Comparison of ENCODE assay signal across 14 mouse cellular contexts in the genomic region with DNA sequence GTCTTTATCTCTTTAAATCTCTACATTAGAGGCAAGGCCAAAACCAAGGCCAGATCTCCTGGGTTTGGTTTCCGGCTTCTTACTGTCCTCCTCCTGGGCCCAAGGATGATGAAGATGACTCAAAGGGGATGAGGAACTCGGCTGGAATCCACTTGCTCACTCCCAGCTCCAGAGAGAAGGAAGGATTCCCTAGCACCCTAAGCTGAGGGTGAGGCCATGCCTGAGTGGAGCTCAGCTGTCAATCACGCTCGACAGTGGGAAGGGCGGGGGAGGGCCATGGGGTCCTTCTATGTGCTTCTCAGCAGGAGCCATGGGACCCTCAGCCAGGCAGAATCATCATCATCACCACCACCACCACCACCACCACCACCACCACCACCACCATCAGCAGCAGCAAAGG. TPM values are rescaled to one million over a fixed set of nuclear protein-coding genes. Genes with fewer than 3 reads are reported as not detected.
DNase-seq lines count a peak whose midpoint lies in the region; ATAC-seq and TF ChIP-seq lines count a peak whose summit lies in the region.
"Had no signal": no experiment of that assay in that cellular context is flagged by ENCODE, and none has a peak within 500 bp of the region (broad histone marks: within the 10 kb centered on the region; RNA-seq: fewer than 3 reads in every experiment).

No protein-coding gene starts in this region.

- H3K4me1 ChIP-seq in heart, postnatal 0 days (ENCODE audit: control insufficient read depth, insufficient read depth): peaks cover 71% of the 10 kb centered on the region
- H3K4me1 ChIP-seq: liver, embryonic 15.5 days had no signal

- peak overlapping the region; percentile 33; the same call in 1 of the 2 replicates for H3K27ac ChIP-seq in layer of hippocampus, adult 2 months
- peak overlapping the region; percentile 72 for H3K27ac ChIP-seq in heart, postnatal 0 days (ENCODE audit: low read depth)
- H3K27ac ChIP-seq: liver, embryonic 15.5 days had no signal

- H3K4me2 ChIP-seq in heart, postnatal 0 days (ENCODE audit: low read depth, low read length): no peak overlapping the region
- H3K4me2 ChIP-seq: liver, embryonic 15.5 days had no signal

- ATAC-seq in heart, postnatal 0 days (ENCODE audit: insufficient read depth, low read depth): peak; percentile 10; the same call in 1 of the 2 replicates
- ATAC-seq: CD4-positive, CD25-positive, alpha-beta regulatory T cell, adult 4 months; hindbrain, embryonic 16.5 days; midbrain, embryonic 16.5 days had no signal

- 54% methylated on average over 5 of the region's 5 CpGs for WGBS in heart, postnatal 0 days

- no peaks in the 10 kb centered on the region for H3K9me3 ChIP-seq in heart, postnatal 0 days (replicated peaks; ENCODE audit: control insufficient read depth, low read length)
- H3K9me3 ChIP-seq: liver, embryonic 15.5 days had no signal

- H3K9ac ChIP-seq in heart, postnatal 0 days (replicated peaks; ENCODE audit: low read depth, low read length): no peak overlapping the region
- H3K9ac ChIP-seq: liver, embryonic 15.5 days had no signal

- no peak overlapping the region for H3K4me3 ChIP-seq in layer of hippocampus, adult 2 months
- H3K4me3 ChIP-seq in heart, postnatal 0 days (ENCODE audit: low read depth, low read length): no peak overlapping the region
- H3K4me3 ChIP-seq: liver, embryonic 15.5 days had no signal

- no peaks in the 10 kb centered on the region for H3K27me3 ChIP-seq in heart, postnatal 0 days (ENCODE audit: control insufficient read depth, insufficient read depth, low read length)
- H3K27me3 ChIP-seq: liver, embryonic 15.5 days had no signal

- peak; percentile 91 for DNase-seq in heart, adult 11 months
- no peak for DNase-seq in heart, postnatal 36 days
- DNase-seq in layer of hippocampus, adult 2 months (ENCODE audit: low spot score in 2 of 2): no peak
- no peak for DNase-seq in layer of hippocampus, adult 18-20 months (ENCODE audit: low spot score in 2 of 2)
- peak; percentile 84 for DNase-seq in adrenal gland, adult 2 months
- DNase-seq in heart, postnatal 0 days (ENCODE audit: low spot score): no peak
- DNase-seq in layer of hippocampus, adult 9-11 months: no peak
- no peak for DNase-seq in kidney, postnatal 36 days
- DNase-seq: cerebellum, adult 2 months; thymus, postnatal 14 days had no signal

- no peak for TF ChIP-seq EP300 in heart, postnatal 0 days (IDR thresholded peaks at IDR 0.05; ENCODE audit: low read depth)

- no peak for TF ChIP-seq CTCF in layer of hippocampus, adult 2 months (conservative IDR thresholded peaks at IDR 0.05)
- TF ChIP-seq CTCF in heart, postnatal 0 days (IDR thresholded peaks at IDR 0.05; ENCODE audit: low read depth): no peak

- intact Hi-C loops in heart, postnatal 36 days (cut with DNase I): no loop called here

- no peaks in the 10 kb centered on the region for H3K36me3 ChIP-seq in heart, postnatal 0 days (replicated peaks; ENCODE audit: control insufficient read depth, insufficient read depth, low read length)
- H3K36me3 ChIP-seq: liver, embryonic 15.5 days had no signal

RNA-seq across cellular contexts. Expression of a gene that starts 10.9 kb away (rescaled TPM):
- 1 to 10 TPM; 4.4 to 7.1 TPM for total RNA-seq in heart, postnatal 36 days (2021)
- 1 to 10 TPM; 7.3 to 7.6 TPM for total RNA-seq in layer of hippocampus, adult 2 months (2021)
- 1 to 10 TPM; 8.5 to 8.7 TPM for total RNA-seq in layer of hippocampus, adult 18-20 months (2021)
- total RNA-seq in adrenal gland, adult 2 months (2021): 10 to 100 TPM; 17.5 to 40.5 TPM
- polyA plus RNA-seq in adrenal gland, adult 2 months (2012; rRNA removed): 46.9 and 73.5 TPM in 2 replicates
- total RNA-seq in heart, postnatal 0 days (2014; rRNA removed; ENCODE audit: low replicate concordance): 33.6 and 33.9 TPM in 2 replicates
- 9.3 and 9.6 TPM in 2 replicates for polyA plus RNA-seq in heart, postnatal 0 days (2015; fragmentation: Nextera tagmentation; extraction: Ambion mirVana)

RNA-seq across cellular contexts. Expression of a gene that starts 11.1 kb away (rescaled TPM):
- total RNA-seq in heart, postnatal 36 days (2021): 1 to 10 TPM; 5.4 to 9.9 TPM
- 10 to 100 TPM; 15.8 to 16.5 TPM for total RNA-seq in layer of hippocampus, adult 2 months (2021)
- total RNA-seq in layer of hippocampus, adult 18-20 months (2021): 10 to 100 TPM; 14.2 to 15.9 TPM
- total RNA-seq in adrenal gland, adult 2 months (2021): 10 to 100 TPM; 34.5 to 47.3 TPM
- polyA plus RNA-seq in adrenal gland, adult 2 months (2012; rRNA removed): 87.2 and 88.1 TPM in 2 replicates
- total RNA-seq in heart, postnatal 0 days (2014; rRNA removed; ENCODE audit: low replicate concordance): 11.1 and 36.0 TPM in 2 replicates
- polyA plus RNA-seq in heart, postnatal 0 days (2015; fragmentation: Nextera tagmentation; extraction: Ambion mirVana): 38.9 and 40.6 TPM in 2 replicates

Comparison
In these comparisons a context has a peak if more than half of its experiments do, and no peak if none do; other contexts are left out.
1. DNase-seq: peak in heart, adult 11 months (single experiment) and adrenal gland, adult 2 months (single experiment); none in heart, postnatal 36 days (0 of 2), layer of hippocampus, adult 2 months (0 of 2), layer of hippocampus, adult 18-20 months (0 of 2), heart, postnatal 0 days (single experiment), layer of hippocampus, adult 9-11 months (single experiment) and kidney, postnatal 36 days (0 of 2).